Mouse (Mus musculus) embryo, embryonic 11.5 days (tissue): Measurements from ENCODE around the gene Wdr75.

Source experiments
- DNase-seq: peaks from one replicate; pipeline ENCODE4 v3.0.0-alpha.2; 2012; ENCODE audit warnings: low read depth, low spot score

Wdr75 gene

GRCm38 (mm10) chr1:45837736-45838135, 42.8 kb downstream of the Wdr75 start:
- no peak for DNase-seq

- DNase-seq, result no peak
Observed at GRCm38 (mm10) chr1:45838271-45838670, 43.3 kb downstream of the Wdr75 start.

DNA sequence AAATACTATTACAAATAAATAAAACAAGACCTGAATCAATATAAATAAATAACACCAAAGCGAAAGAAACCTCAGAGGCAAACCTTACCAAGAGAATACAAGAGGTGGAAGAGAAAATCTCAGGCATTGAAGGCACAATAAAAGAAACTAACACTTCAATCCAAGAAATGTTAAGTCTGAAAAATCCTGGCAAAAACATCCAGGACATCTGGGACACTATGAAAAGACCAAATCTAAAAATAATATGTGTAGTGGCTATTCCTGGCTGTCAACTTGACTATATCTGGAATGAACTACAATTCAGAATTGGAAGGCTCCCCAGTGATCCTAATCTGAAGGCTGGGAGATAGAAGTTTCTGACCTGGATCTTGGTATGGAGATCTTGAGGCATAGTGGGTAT, 50.5 kb downstream of the Wdr75 start:
- no peak for DNase-seq

DNA sequence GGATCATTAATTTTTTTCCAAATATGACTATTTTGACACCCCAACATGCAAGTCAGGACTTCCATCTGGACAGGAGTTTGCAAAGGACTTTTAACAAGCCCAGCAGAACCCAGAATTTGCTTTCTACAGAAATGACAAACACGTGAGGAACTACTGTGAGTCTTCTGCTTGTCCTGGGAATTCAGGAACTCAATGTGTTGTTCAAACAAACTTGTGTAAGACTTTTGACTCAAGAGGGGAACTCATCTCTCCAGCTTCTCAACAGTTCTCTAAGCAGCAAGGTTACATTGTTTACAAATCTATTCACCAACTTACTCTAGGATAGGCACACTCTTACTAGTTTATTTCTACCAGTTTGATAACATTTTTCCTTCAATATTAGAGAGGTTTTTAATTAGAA, 63.1 kb downstream of the Wdr75 start:
- DNase-seq, result no peak

- DNase-seq, result no peak
Observed at GRCm38 (mm10) chr1:45860349-45860748, 65.4 kb downstream of the Wdr75 start.

- DNase-seq, result no peak
Observed at GRCm38 (mm10) chr1:45861162-45861561, 66.2 kb downstream of the Wdr75 start.

DNA sequence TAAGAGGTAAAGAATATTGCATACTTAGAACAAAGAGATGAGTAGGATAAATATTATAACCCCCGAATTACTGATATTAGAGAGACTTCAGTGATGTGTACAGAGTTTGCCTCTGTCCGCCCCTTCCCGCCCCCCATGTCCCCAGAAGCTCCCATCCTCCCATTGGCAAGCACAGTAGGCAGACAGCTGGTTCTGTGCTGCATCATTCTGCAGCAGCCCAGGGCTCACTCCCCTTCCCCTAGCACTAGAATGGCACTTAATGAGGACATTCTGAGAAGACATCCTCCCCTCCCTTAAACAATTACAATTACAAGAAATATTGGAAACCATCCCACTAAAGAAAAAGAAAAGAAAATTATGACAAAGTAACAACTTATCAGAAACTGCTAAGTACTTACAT, 68.7 kb downstream of the Wdr75 start:
- DNase-seq, result no peak

DNA sequence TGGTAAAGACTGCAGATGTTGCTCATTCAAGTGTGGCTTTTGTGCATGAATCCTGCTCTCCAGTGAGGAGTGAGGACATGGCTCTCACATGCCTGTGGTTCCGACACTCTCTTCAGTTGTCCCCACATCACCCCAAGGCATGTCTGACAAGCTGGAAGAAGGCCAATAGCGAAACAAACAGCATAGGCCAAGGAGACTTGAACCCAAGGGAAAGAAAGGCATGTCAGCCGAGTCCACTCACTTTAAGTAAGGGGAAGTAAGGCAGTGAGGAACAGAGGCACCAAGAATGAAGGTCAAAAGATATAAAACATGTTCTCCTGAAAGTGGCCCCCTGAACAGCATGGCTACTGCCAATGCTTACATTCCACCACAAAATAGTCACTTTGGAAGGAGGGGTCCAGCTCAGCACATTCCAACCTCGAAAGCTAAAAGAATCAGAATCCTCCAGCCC, 69.6 kb downstream of the Wdr75 start:
- DNase-seq, result no peak

DNA sequence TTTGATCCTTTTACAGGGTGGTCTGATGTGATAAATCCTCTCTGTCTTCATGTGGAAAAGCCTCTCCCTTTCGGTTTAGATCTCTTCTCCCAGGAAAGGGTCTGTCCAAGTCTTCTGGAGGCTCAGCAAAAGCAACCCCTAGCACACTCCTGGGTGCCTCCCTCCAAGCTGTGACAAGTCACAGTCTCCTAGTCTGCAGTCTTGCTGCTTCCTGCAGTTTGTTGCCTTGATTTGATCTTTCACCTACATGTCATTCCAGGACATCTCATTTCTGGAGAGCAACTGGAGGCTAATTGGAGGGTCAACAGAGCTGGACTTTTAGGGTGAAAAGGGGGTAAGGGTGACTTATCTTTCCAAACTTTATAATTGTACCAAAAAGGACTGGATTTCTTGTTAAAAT, 70.3 kb downstream of the Wdr75 start:
- DNase-seq, result no peak

GRCm38 (mm10) chr1:45865727-45866126, 70.8 kb downstream of the Wdr75 start:
- DNase-seq, result no peak

GRCm38 (mm10) chr1:45866288-45867018, 71.5 kb downstream of the Wdr75 start:
- DNase-seq, result no peak

GRCm38 (mm10) chr1:45868050-45868449, 73.1 kb downstream of the Wdr75 start:
- DNase-seq, result no peak

GRCm38 (mm10) chr1:45868479-45869137, 73.6 kb downstream of the Wdr75 start:
- DNase-seq, result no peak
